Mouse (Mus musculus) heart, adult 2 months (tissue): ENCODE measurements around the gene Tbc1d22a. TPM values are rescaled to one million over a fixed set of nuclear protein-coding genes. Genes with fewer than 3 reads are reported as not detected.
A peak's percentile ranks its signal among the peaks of the same experiment; 100 is the strongest.
"Not testable (repeated sequence)": the region's sequence is repeated elsewhere in the genome, so short reads cannot be mapped to it uniquely, and the experiment has no call there.

Experiments used
- DNase-seq, 2 experiments: peaks; one replicate each; pipeline ENCODE4 v3.0.0; 2021
- H3K27ac ChIP-seq: fragments of 200-600 bp; 2 replicates; pipeline ENCODE4 v1.8.1; 2022
- H3K27me3 ChIP-seq: fragments of 200-500 bp; 2 replicates; pipeline ENCODE4 v1.6.1; 2012; ENCODE audit warnings: mild to moderate bottlenecking, low read length, inconsistent platforms, mixed read lengths; ENCODE audit not compliant: control insufficient read depth, insufficient read depth
- H3K36me3 ChIP-seq: fragments of 200-500 bp; 2 replicates; pipeline ENCODE4 v1.6.1; 2012; ENCODE audit warnings: low read length, inconsistent platforms; ENCODE audit not compliant: control insufficient read depth, insufficient read depth
- H3K4me1 ChIP-seq: fragments of 200-500 bp; 2 replicates; pipeline ENCODE4 v1.6.1; 2011; ENCODE audit warnings: low read length; ENCODE audit not compliant: control insufficient read depth, insufficient read depth
- H3K4me3 ChIP-seq: fragments of 200-600 bp; 2 replicates; pipeline ENCODE4 v1.8.1; 2022
- H3K79me2 ChIP-seq: fragments of 200-500 bp; replicated peaks from 2 replicates; pipeline ENCODE4 v1.6.1; 2012; ENCODE audit warnings: mild to moderate bottlenecking, inconsistent platforms, low read length, moderate library complexity, mixed read lengths; ENCODE audit not compliant: control insufficient read depth, insufficient read depth
- H3K9ac ChIP-seq: fragments of 200-500 bp; 2 replicates; pipeline ENCODE4 v1.6.1; 2012; ENCODE audit warnings: low read depth, mild to moderate bottlenecking, control low read depth, inconsistent platforms, low read length, mixed read lengths
- CTCF ChIP-seq: fragments of 200-600 bp; IDR thresholded peaks from 2 replicates; pipeline ENCODE4 v1.8.1; 2022; ENCODE audit warnings: antibody characterized with exemption, mild to moderate bottlenecking, moderate library complexity
- EP300 ChIP-seq: fragments of 200-500 bp; IDR thresholded peaks from 2 replicates; pipeline ENCODE4 v1.6.1; 2011; ENCODE audit warnings: low read depth, low read length, control low read depth; ENCODE audit not compliant: insufficient read depth
- POLR2A ChIP-seq: fragments of 200-500 bp; IDR thresholded peaks from 2 replicates; pipeline ENCODE4 v1.6.1; 2011; ENCODE audit warnings: mild to moderate bottlenecking, low read depth, low read length, control low read depth; ENCODE audit not compliant: insufficient read depth
- WGBS: fragments of 180-500 bp; shearing (Covaris S2); methylation state at CpG from one replicate; pipeline ENCODE4 v1.1.7; 2018; 5-methylcytosine and 5-hydroxymethylcytosine counted together
- intact Hi-C: fragments of 180-260 bp; cut with DNase I; formaldehyde crosslinking; loops from one replicate; pipeline ENCODE4 v1.15.1; 2025
- polyA plus RNA-seq: library from polyadenylated mRNA; depleted of rRNA; stranded (reverse); fragments of >200 nt; gene quantifications from 2 replicates; pipeline ENCODE4 v1.2.3, GENCODE M21; 2012
- total RNA-seq, 2 experiments: library from RNA; stranded (reverse); gene quantifications; 2 replicates each; pipeline ENCODE4 v1.2.3; 2021

Gene Tbc1d22a
- total and polyA plus RNA-seq, 3 experiments, result 21.8 to 25.6 (median 23.2) TPM

GRCm38 (mm10) chr15:86219534-86220228 lies 5.4 kb downstream of the Tbc1d22a start:
- H3K4me1 ChIP-seq, result peaks cover 34% of the 10 kb centered on the region
- TF ChIP-seq CTCF (0 out of 2 replicates have a peak, but pooled peaks have one; percentile 4), POLR2A (no peak)
- peak overlapping the region; percentile 15 for H3K9ac ChIP-seq
- H3K36me3 ChIP-seq, result no peaks in the 10 kb centered on the region
- 61% methylated on average over 7 of the region's 7 CpGs for WGBS
- intact Hi-C loops, result loop anchor here (1.0 to 10.0 kb wide), 2 partner anchors 13 to 165 kb away; partner anchors contain the start of gene Gramd4
- peak; percentile 36 to 46 for DNase-seq
- no peak overlapping the region for H3K4me3 ChIP-seq
- H3K27me3 ChIP-seq, result no peaks in the 10 kb centered on the region
- H3K27ac ChIP-seq, result peak overlapping the region; percentile 84
- peaks cover 3% of the 10 kb centered on the region; the same call in 1 of the 2 replicates for H3K79me2 ChIP-seq

- Histone ChIP-seq H3K36me3 (no peaks in the 10 kb centered on the region), H3K4me1 (peaks cover 33% of the 10 kb centered on the region), H3K79me2 (peaks cover 3% of the 10 kb centered on the region; the same call in 1 of the 2 replicates), H3K9ac (peak overlapping the region; percentile 15), H3K4me3 (no peak overlapping the region), H3K27me3 (no peaks in the 10 kb centered on the region), H3K27ac (peak overlapping the region; percentile 84)
- intact Hi-C loops, result loop anchor here (1.0 kb wide), 1 partner anchor 14 kb away; no protein-coding TSS in a partner anchor
- DNase-seq, result peak; percentile 58 to 65
- TF ChIP-seq EP300 (no peak; the same call in 1 of the 2 replicates), POLR2A (peak; percentile 67)
- 39% methylated on average over 5 of the region's 5 CpGs for WGBS
These were observed 6.0 kb downstream of the Tbc1d22a start for GRCm38 (mm10) chr15:86220229-86220630.

- peak overlapping the region; percentile 12 for H3K9ac ChIP-seq
- peaks cover 3% of the 10 kb centered on the region; the same call in 1 of the 2 replicates for H3K79me2 ChIP-seq
- no peak overlapping the region for H3K4me3 ChIP-seq
- H3K36me3 ChIP-seq, result no peaks in the 10 kb centered on the region
- DNase-seq, result no peak
- no peaks in the 10 kb centered on the region for H3K27me3 ChIP-seq
- intact Hi-C loops, result loop anchor here (1.0 kb wide), 1 partner anchor 14 kb away; no protein-coding TSS in a partner anchor
- WGBS, result 24% methylated on average over 4 of the region's 4 CpGs
- H3K27ac ChIP-seq, result peak overlapping the region; percentile 84
- peaks cover 33% of the 10 kb centered on the region for H3K4me1 ChIP-seq
- TF ChIP-seq CTCF (no peak), POLR2A (no peak), EP300 (no peak)
These were observed 6.5 kb downstream of the Tbc1d22a start for GRCm38 (mm10) chr15:86220715-86221114.

GRCm38 (mm10) chr15:86221369-86221768 lies 7.1 kb downstream of the Tbc1d22a start:
- no peaks in the 10 kb centered on the region for H3K27me3 ChIP-seq
- no peaks in the 10 kb centered on the region for H3K36me3 ChIP-seq
- peak overlapping the region; percentile 84 for H3K27ac ChIP-seq
- TF ChIP-seq POLR2A, result no peak
- no peak for TF ChIP-seq EP300
- no peak for TF ChIP-seq CTCF
- H3K79me2 ChIP-seq, result peaks cover 3% of the 10 kb centered on the region; the same call in 1 of the 2 replicates
- H3K4me3 ChIP-seq, result no peak overlapping the region
- peaks cover 32% of the 10 kb centered on the region for H3K4me1 ChIP-seq
- WGBS, result 87% methylated on average over 4 of the region's 4 CpGs
- intact Hi-C loops, result no loop called here
- DNase-seq, result no peak
- no peak overlapping the region for H3K9ac ChIP-seq

GRCm38 (mm10) chr15:86221901-86222300 lies 7.6 kb downstream of the Tbc1d22a start:
- H3K36me3 ChIP-seq, intact Hi-C loops, H3K27ac ChIP-seq, DNase-seq, H3K27me3 ChIP-seq, H3K4me3 ChIP-seq, H3K9ac ChIP-seq, H3K79me2 ChIP-seq: not testable (repeated sequence)
- WGBS, result 76% methylated on average over 11 of the region's 11 CpGs
- H3K4me1 ChIP-seq, result peaks cover 28% of the 10 kb centered on the region

GRCm38 (mm10) chr15:86224972-86225551 lies 10.8 kb downstream of the Tbc1d22a start:
- peak; percentile 44 to 53 for DNase-seq
- no peak for TF ChIP-seq CTCF
- TF ChIP-seq POLR2A, result no peak
- TF ChIP-seq EP300, result no peak
- Histone ChIP-seq H3K27me3 (no peaks in the 10 kb centered on the region), H3K4me1 (peaks cover 18% of the 10 kb centered on the region), H3K79me2 (peaks cover 1% of the 10 kb centered on the region; the same call in 1 of the 2 replicates), H3K9ac (no peak overlapping the region), H3K27ac (peak overlapping the region; percentile 31; the same call in 1 of the 2 replicates), H3K36me3 (no peaks in the 10 kb centered on the region), H3K4me3 (no peak overlapping the region)
- WGBS, result 77% methylated on average over 7 of the region's 7 CpGs
- intact Hi-C loops, result no loop called here
